Mouse (Mus musculus) brain, embryonic 14.5 days (tissue): ENCODE measurements around the gene Gtf3c2.

Experiments
- CTCF ChIP-seq: fragments of 200-500 bp; IDR thresholded peaks from 2 replicates; pipeline ENCODE4 v1.5.1; 2012; ENCODE audit warnings: inconsistent platforms, mild to moderate bottlenecking, moderate library complexity, borderline replicate concordance; ENCODE audit not compliant: insufficient read depth, insufficient read length; ENCODE audit errors: extremely low read depth
- POLR2A ChIP-seq: fragments of 200-500 bp; IDR thresholded peaks from 2 replicates; pipeline ENCODE4 v1.6.1; 2012; ENCODE audit warnings: mild to moderate bottlenecking, inconsistent platforms, borderline replicate concordance; ENCODE audit not compliant: poor library complexity, insufficient read depth, insufficient read length, severe bottlenecking; ENCODE audit errors: extremely low read depth

GRCm38 (mm10) chr5:31198616-31199320 is 18.8 kb upstream of the Gtf3c2 start:
- TF ChIP-seq CTCF: no peak
- TF ChIP-seq POLR2A: no peak
